Mouse (Mus musculus): ENCODE measurements around the gene Sgcd.

DNA sequence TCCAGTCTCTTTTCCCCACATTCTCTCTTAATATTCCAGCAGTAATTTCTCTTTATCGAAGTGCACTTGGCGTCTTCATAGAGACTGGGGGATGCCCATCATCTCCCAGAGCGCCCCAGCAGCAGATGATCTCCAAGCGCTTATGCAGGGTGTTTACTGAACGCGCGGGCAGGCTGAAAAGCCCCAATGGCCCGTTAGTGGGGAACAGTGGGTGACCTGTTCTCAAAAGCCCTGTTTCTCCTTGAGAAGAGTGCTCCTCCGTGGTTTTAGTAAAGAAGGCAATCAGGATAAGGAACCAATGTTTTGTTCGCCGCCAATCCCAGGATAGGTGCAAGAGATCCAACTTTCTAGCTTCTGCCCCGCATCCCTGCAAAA lies 889 bp downstream of the Sgcd start:
- no peak for TF ChIP-seq POLR2A (IDR thresholded peaks at IDR 0.05; ENCODE audit: extremely low read depth, insufficient read depth, low read length)
- TF ChIP-seq CTCF (IDR thresholded peaks at IDR 0.05; ENCODE audit: extremely low read depth, insufficient read depth, low read length), result no peak

Data from cortical plate, adult 2 months (tissue).